Mouse (Mus musculus) spleen, adult 2 months (tissue): Measurements from ENCODE around the gene Gm20388.

Source experiments
- CTCF ChIP-seq: fragments of 200-500 bp; IDR thresholded peaks from 2 replicates; pipeline ENCODE4 v1.5.1; 2011; ENCODE audit warnings: mild to moderate bottlenecking, inconsistent platforms; ENCODE audit not compliant: insufficient read depth, insufficient read length, insufficient replicate concordance; ENCODE audit errors: extremely low read depth
- POLR2A ChIP-seq: fragments of 200-500 bp; IDR thresholded peaks from 2 replicates; pipeline ENCODE4 v1.6.1; 2011; ENCODE audit warnings: low read depth, low read length, inconsistent platforms

- no peak for TF ChIP-seq POLR2A
- 0 out of 2 replicates have a peak, but pooled peaks have one; percentile 4 for TF ChIP-seq CTCF
Measured at GRCm38 (mm10) chr8:120384745-120385144, 474.1 kb downstream of the Gm20388 start.
